Mouse (Mus musculus) midbrain, postnatal 0 days (tissue): ENCODE results near the gene C1qtnf6. TPM values are rescaled to one million over a fixed set of nuclear protein-coding genes. Genes with fewer than 3 reads are reported as not detected.

Source experiments
- ATAC-seq: fragments of 200-750 bp; cut with Nextera tagmentation; 2 replicates; pipeline ENCODE4 v1.8.0; 2017; ENCODE audit warnings: moderate number of reproducible peaks, mild to moderate bottlenecking, moderate TSS enrichment, moderate library complexity; ENCODE audit not compliant: low FRiP score
- DNase-seq: peaks from one replicate; pipeline ENCODE4 v3.0.0-alpha.2; 2015; ENCODE audit warnings: low spot score
- H3K27ac ChIP-seq: fragments of 300-500 bp; sonication (generic); 2 replicates; pipeline ENCODE4 v1.5.1; 2014; ENCODE audit warnings: low read depth, mild to moderate bottlenecking, low read length, mixed read lengths
- H3K27me3 ChIP-seq: fragments of 300-500 bp; sonication (generic); 2 replicates; pipeline ENCODE4 v1.6.1; 2014; ENCODE audit warnings: low read length, control low read depth, mixed read lengths; ENCODE audit not compliant: insufficient read depth
- H3K36me3 ChIP-seq: fragments of 300-500 bp; sonication (generic); 2 replicates; pipeline ENCODE4 v1.6.1; 2014; ENCODE audit warnings: low read length, control low read depth, mixed read lengths; ENCODE audit not compliant: insufficient read depth
- H3K4me1 ChIP-seq: fragments of 300-500 bp; sonication (generic); 2 replicates; pipeline ENCODE4 v1.6.1; 2014; ENCODE audit warnings: mild to moderate bottlenecking, control low read depth, antibody characterized with exemption, low read length, mixed read lengths; ENCODE audit not compliant: insufficient read depth
- H3K4me2 ChIP-seq: fragments of 300-500 bp; sonication (generic); 2 replicates; pipeline ENCODE4 v1.6.1; 2014; ENCODE audit warnings: low read depth, mild to moderate bottlenecking, low read length, mixed read lengths; ENCODE audit not compliant: poor library complexity, severe bottlenecking
- H3K4me3 ChIP-seq: fragments of 300-500 bp; sonication (generic); 2 replicates; pipeline ENCODE4 v1.5.1; 2014; ENCODE audit warnings: low read depth, mild to moderate bottlenecking, low read length, moderate library complexity
- H3K9ac ChIP-seq: fragments of 300-500 bp; sonication (generic); replicated peaks from 2 replicates; pipeline ENCODE4 v1.6.1; 2014; ENCODE audit warnings: mild to moderate bottlenecking, low read length, moderate library complexity, mixed read lengths; ENCODE audit not compliant: poor library complexity, severe bottlenecking
- H3K9me3 ChIP-seq: fragments of 300-500 bp; sonication (generic); 2 replicates; pipeline ENCODE4 v1.6.1; 2016; ENCODE audit warnings: low read length, control low read depth
- CTCF ChIP-seq: IDR thresholded peaks from 2 replicates; pipeline ENCODE4 v1.5.1; 2016; ENCODE audit warnings: antibody characterized with exemption, mild to moderate bottlenecking
- WGBS: fragments of 180-500 bp; shearing (Covaris S2); extraction: QIAGEN DNeasy Blood & Tissue Kit; methylation state at CpG from one replicate; pipeline ENCODE4 v1.1.7; 2014; 5-methylcytosine and 5-hydroxymethylcytosine counted together
- polyA plus RNA-seq: library from polyadenylated mRNA; unstranded; fragments of >200 nt; fragmentation: Nextera tagmentation; extraction: Ambion mirVana; gene quantifications from 2 replicates; pipeline ENCODE4 v1.2.1, GENCODE M21; 2015
- total RNA-seq: library from RNA; depleted of rRNA; stranded (reverse); fragments of >200 nt; gene quantifications from 2 replicates; pipeline ENCODE4 v1.2.3, GENCODE M21; 2014

The C1qtnf6 gene
- total and polyA plus RNA-seq, 2 experiments from 2014 or later: 2.4 to 8.6 TPM

- Histone ChIP-seq H3K9ac (no peak overlapping the region), H3K36me3 (no peaks in the 10 kb centered on the region), H3K27ac (no peak overlapping the region), H3K4me2 (no peak overlapping the region), H3K27me3 (no peaks in the 10 kb centered on the region), H3K9me3 (no peaks in the 10 kb centered on the region), H3K4me3 (no peak overlapping the region), H3K4me1 (0 out of 2 replicates have a peak, but pooled peaks cover 2% of the 10 kb centered on the region)
- 66% methylated on average over 8 of the region's 8 CpGs for WGBS
- no peak for ATAC-seq
- DNase-seq: peak; percentile 21
- TF ChIP-seq CTCF: no peak
Measured at GRCm38 (mm10) chr15:78510121-78510576, 21.1 kb downstream of the C1qtnf6 start.

GRCm38 (mm10) chr15:78509297-78509899, 21.8 kb downstream of the C1qtnf6 start:
- TF ChIP-seq CTCF: no peak
- Histone ChIP-seq H3K9ac (no peak overlapping the region), H3K4me2 (no peak overlapping the region), H3K9me3 (no peaks in the 10 kb centered on the region), H3K36me3 (no peaks in the 10 kb centered on the region), H3K4me3 (no peak overlapping the region), H3K27ac (no peak overlapping the region), H3K4me1 (0 out of 2 replicates have a peak, but pooled peaks cover 2% of the 10 kb centered on the region), H3K27me3 (no peaks in the 10 kb centered on the region)
- 49% methylated on average over 12 of the region's 12 CpGs for WGBS
- DNase-seq: peak; percentile 36
- ATAC-seq: no peak

- Histone ChIP-seq H3K27ac (no peak overlapping the region), H3K4me3 (no peak overlapping the region), H3K9ac (no peak overlapping the region), H3K9me3 (no peaks in the 10 kb centered on the region), H3K4me2 (no peak overlapping the region), H3K27me3 (no peaks in the 10 kb centered on the region), H3K36me3 (no peaks in the 10 kb centered on the region), H3K4me1 (0 out of 2 replicates have a peak, but pooled peaks cover 2% of the 10 kb centered on the region)
- DNase-seq: no peak
- TF ChIP-seq CTCF: no peak
- 41% methylated on average over 7 of the region's 7 CpGs for WGBS
- no peak for ATAC-seq
Measured at GRCm38 (mm10) chr15:78508443-78508842, 22.8 kb downstream of the C1qtnf6 start.

- ATAC-seq: no peak
- H3K27ac ChIP-seq: no peak overlapping the region
- TF ChIP-seq CTCF: no peak
- no peak overlapping the region for H3K4me2 ChIP-seq
- WGBS: 79% methylated on average over 3 of the region's 3 CpGs
- H3K9me3 ChIP-seq: no peaks in the 10 kb centered on the region
- H3K9ac ChIP-seq: no peak overlapping the region
- no peak overlapping the region for H3K4me3 ChIP-seq
- 0 out of 2 replicates have a peak, but pooled peaks cover 2% of the 10 kb centered on the region for H3K4me1 ChIP-seq
- no peaks in the 10 kb centered on the region for H3K36me3 ChIP-seq
- no peaks in the 10 kb centered on the region for H3K27me3 ChIP-seq
- no peak for DNase-seq
Measured at GRCm38 (mm10) chr15:78505541-78505940, 25.7 kb downstream of the C1qtnf6 start.

GRCm38 (mm10) chr15:78504816-78505215, 26.4 kb downstream of the C1qtnf6 start:
- H3K9me3 ChIP-seq: no peaks in the 10 kb centered on the region
- WGBS: 93% methylated on average over 5 of the region's 5 CpGs
- no peak overlapping the region for H3K27ac ChIP-seq
- ATAC-seq: no peak
- no peak for TF ChIP-seq CTCF
- no peak overlapping the region for H3K4me2 ChIP-seq
- H3K27me3 ChIP-seq: no peaks in the 10 kb centered on the region
- H3K4me3 ChIP-seq: no peak overlapping the region
- 0 out of 2 replicates have a peak, but pooled peaks cover 2% of the 10 kb centered on the region for H3K4me1 ChIP-seq
- no peaks in the 10 kb centered on the region for H3K36me3 ChIP-seq
- DNase-seq: no peak
- H3K9ac ChIP-seq: no peak overlapping the region

GRCm38 (mm10) chr15:78504013-78504412, 27.2 kb downstream of the C1qtnf6 start:
- no peak overlapping the region for H3K4me3 ChIP-seq
- 93% methylated on average over 1 of the region's 1 CpGs for WGBS
- no peaks in the 10 kb centered on the region for H3K4me1 ChIP-seq
- H3K27ac ChIP-seq: no peak overlapping the region
- no peak for TF ChIP-seq CTCF
- H3K27me3 ChIP-seq: no peaks in the 10 kb centered on the region
- no peaks in the 10 kb centered on the region for H3K36me3 ChIP-seq
- DNase-seq (no peak), ATAC-seq (no peak)
- H3K9me3 ChIP-seq: no peaks in the 10 kb centered on the region
- H3K4me2 ChIP-seq: no peak overlapping the region
- H3K9ac ChIP-seq: no peak overlapping the region
